Mouse (Mus musculus) heart, embryonic 13.5 days (tissue): ENCODE results near the gene Ak8. TPM values are rescaled to one million over a fixed set of nuclear protein-coding genes. Genes with fewer than 3 reads are reported as not detected.
A peak's percentile ranks its signal among the peaks of the same experiment; 100 is the strongest.

ENCODE experiments used
- ATAC-seq: fragments of 200-750 bp; cut with Nextera tagmentation; 2 replicates; pipeline ENCODE4 v1.8.0; 2017; ENCODE audit warnings: moderate TSS enrichment; ENCODE audit not compliant: insufficient number of reproducible peaks, low FRiP score, low TSS enrichment; ENCODE audit errors: extremely low read depth
- H3K27ac ChIP-seq: fragments of 300-500 bp; sonication (generic); replicated peaks from 2 replicates; pipeline ENCODE4 v1.5.1; 2015; ENCODE audit warnings: moderate library complexity, mild to moderate bottlenecking, inconsistent platforms
- H3K27me3 ChIP-seq: fragments of 300-500 bp; sonication (generic); replicated peaks from 2 replicates; pipeline ENCODE4 v1.6.1; 2015; ENCODE audit warnings: mild to moderate bottlenecking, inconsistent platforms
- H3K36me3 ChIP-seq: fragments of 300-500 bp; sonication (generic); 2 replicates; pipeline ENCODE4 v1.6.1; 2015; ENCODE audit warnings: mild to moderate bottlenecking, inconsistent platforms
- H3K4me1 ChIP-seq: fragments of 300-500 bp; sonication (generic); 2 replicates; pipeline ENCODE4 v1.6.1; 2015; ENCODE audit warnings: inconsistent platforms
- H3K4me2 ChIP-seq: fragments of 300-500 bp; sonication (generic); 2 replicates; pipeline ENCODE4 v1.6.1; 2015; ENCODE audit warnings: inconsistent platforms, mild to moderate bottlenecking, moderate library complexity
- H3K4me3 ChIP-seq: fragments of 300-500 bp; sonication (generic); 2 replicates; pipeline ENCODE4 v1.5.1; 2015; ENCODE audit warnings: moderate library complexity, mild to moderate bottlenecking, inconsistent platforms
- H3K9ac ChIP-seq: fragments of 300-500 bp; sonication (generic); 2 replicates; pipeline ENCODE4 v1.6.1; 2015; ENCODE audit warnings: inconsistent platforms, mild to moderate bottlenecking, moderate library complexity
- H3K9me3 ChIP-seq: fragments of 300-500 bp; sonication (generic); 2 replicates; pipeline ENCODE4 v1.6.1; 2016; ENCODE audit warnings: inconsistent platforms
- whole genome bisulfite sequencing: fragments of 180-500 bp; shearing (Covaris S2); methylation state at CpG from one replicate; pipeline ENCODE4 v1.1.7; 2015; ENCODE audit warnings: mixed read lengths; 5-methylcytosine and 5-hydroxymethylcytosine counted together
- polyA plus RNA-seq: library from polyadenylated mRNA; unstranded; fragments of >200 nt; fragmentation: Nextera tagmentation; extraction: Ambion mirVana; gene quantifications from 2 replicates; pipeline ENCODE4 v1.2.1, GENCODE M21; 2015

The Ak8 gene
- polyA plus RNA-seq, 1 experiment from 2014 or later, result 0.90 TPM

DNA sequence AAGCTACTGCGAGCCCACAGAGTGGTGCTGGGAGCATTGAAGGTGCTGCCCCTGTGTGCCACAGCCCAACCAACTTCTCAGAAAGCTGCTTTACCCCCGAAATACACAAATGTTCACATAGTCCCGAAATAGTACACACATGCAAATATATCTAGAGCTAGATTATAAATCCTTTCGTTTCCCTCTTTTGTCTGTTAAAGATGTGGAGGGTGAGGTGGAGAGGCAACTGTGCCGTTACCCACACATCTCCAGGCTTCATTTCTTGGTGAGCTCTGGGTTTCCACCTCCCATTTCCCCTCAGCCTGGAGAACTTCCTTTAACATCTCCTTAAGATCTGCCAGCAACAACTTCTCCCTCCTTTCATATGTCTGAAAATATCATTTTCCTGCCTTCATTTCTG lies 40.2 kb downstream of the Ak8 start:
- no peaks in the 10 kb centered on the region for H3K4me1 ChIP-seq
- no peaks in the 10 kb centered on the region for H3K9me3 ChIP-seq
- no peak overlapping the region for H3K4me3 ChIP-seq
- no peak overlapping the region for H3K9ac ChIP-seq
- WGBS, result 66% methylated on average over 5 of the region's 5 CpGs
- H3K4me2 ChIP-seq, result no peak overlapping the region
- H3K36me3 ChIP-seq, result no peaks in the 10 kb centered on the region
- peaks cover 49% of the 10 kb centered on the region for H3K27me3 ChIP-seq
- H3K27ac ChIP-seq, result no peak overlapping the region
- ATAC-seq, result no peak

DNA sequence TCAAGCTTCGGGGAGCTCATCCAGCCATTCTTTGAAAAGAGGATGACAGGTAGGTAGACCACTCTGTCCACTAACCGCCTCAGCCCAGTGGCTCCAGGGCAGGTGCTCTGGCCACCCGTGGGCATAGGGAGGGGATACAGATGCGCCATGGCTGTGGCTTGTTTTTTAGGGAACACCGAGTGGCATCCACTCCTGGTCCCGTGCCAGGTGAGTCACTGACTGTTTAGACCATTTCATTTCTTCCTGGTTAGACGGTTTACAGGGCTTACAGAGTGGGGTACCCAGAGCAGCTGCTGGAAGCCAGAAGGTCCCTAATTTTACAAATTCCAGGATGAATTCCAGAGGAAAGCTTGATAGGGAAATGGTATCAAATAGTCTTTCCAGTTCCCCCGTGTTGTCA lies 42.7 kb downstream of the Ak8 start:
- no peak for ATAC-seq

DNA sequence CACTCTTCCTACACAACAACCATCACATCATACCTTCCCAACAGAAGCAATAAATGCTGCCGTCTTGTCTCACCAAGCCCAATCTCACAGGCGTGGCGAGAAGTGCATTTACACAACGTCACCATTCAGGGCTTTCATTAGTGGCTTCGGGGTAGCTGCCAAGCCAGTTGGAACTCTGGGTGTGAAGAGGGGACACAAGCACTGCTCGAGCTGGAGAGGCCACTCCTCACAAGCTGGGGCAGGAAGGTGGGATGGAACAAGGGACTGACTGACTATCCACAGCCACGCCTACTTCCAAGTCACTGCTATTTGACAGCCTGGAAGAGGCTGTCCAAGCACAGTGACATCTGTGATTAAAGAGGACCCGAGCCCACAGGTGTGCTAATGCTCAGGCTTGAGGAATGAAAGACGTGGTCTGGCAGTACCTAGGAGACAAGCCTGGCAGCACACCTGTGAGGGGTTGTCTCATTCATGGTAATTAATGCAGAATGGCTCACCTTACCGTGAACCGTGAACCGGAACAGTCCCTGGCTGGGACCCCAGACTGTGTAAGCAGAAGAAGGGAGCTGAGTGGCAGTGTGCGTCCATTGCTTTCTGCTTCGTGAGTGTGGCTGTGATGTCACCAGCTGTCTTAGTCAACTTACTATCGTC lies 46.8 kb downstream of the Ak8 start:
- no peaks in the 10 kb centered on the region for H3K9me3 ChIP-seq
- H3K4me2 ChIP-seq, result no peak overlapping the region
- peaks cover 10% of the 10 kb centered on the region for H3K4me1 ChIP-seq
- H3K27ac ChIP-seq, result no peak overlapping the region
- WGBS, result 65% methylated on average over 15 of the region's 15 CpGs
- no peak for ATAC-seq
- peaks cover 49% of the 10 kb centered on the region for H3K27me3 ChIP-seq
- H3K36me3 ChIP-seq, result no peaks in the 10 kb centered on the region
- no peak overlapping the region for H3K9ac ChIP-seq
- H3K4me3 ChIP-seq, result no peak overlapping the region

More for the DNA sequence above, 42.7 kb downstream of the Ak8 start:
- Histone ChIP-seq H3K27me3 (peaks cover 54% of the 10 kb centered on the region), H3K9me3 (no peaks in the 10 kb centered on the region), H3K4me3 (no peak overlapping the region), H3K36me3 (no peaks in the 10 kb centered on the region), H3K4me2 (no peak overlapping the region), H3K9ac (no peak overlapping the region), H3K4me1 (no peaks in the 10 kb centered on the region), H3K27ac (no peak overlapping the region)
- WGBS, result 69% methylated on average over 8 of the region's 8 CpGs

DNA sequence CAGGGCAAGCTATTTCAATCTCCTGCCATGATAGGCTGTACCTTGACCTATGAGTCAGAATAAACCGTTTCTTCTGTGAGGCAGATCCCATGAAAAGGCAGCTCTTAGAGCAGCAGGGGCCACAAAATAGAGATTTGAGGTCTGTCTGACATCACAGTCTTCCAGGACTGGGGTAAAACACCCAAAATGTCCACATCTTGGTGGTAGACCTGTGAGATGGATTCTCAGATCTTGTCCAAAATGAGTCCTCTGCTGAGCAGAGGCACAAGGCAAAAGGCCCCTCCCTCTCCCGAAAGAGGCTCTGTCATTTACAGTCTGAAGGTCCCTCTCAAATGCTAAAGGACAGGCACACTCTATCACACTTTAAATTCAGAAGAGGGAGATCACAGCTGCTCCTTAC lies 47.7 kb downstream of the Ak8 start:
- no peak for ATAC-seq
- H3K36me3 ChIP-seq, result no peaks in the 10 kb centered on the region
- no peaks in the 10 kb centered on the region for H3K9me3 ChIP-seq
- peaks cover 51% of the 10 kb centered on the region for H3K27me3 ChIP-seq
- WGBS, result 71% methylated on average over 2 of the region's 2 CpGs
- no peak overlapping the region for H3K9ac ChIP-seq
- H3K4me3 ChIP-seq, result no peak overlapping the region
- no peak overlapping the region for H3K27ac ChIP-seq
- no peak overlapping the region for H3K4me2 ChIP-seq
- H3K4me1 ChIP-seq, result peaks cover 19% of the 10 kb centered on the region

- Histone ChIP-seq H3K4me2 (peak overlapping the region; percentile 76), H3K27ac (no peak overlapping the region), H3K27me3 (peaks cover 79% of the 10 kb centered on the region), H3K9me3 (no peaks in the 10 kb centered on the region), H3K4me1 (peaks cover 28% of the 10 kb centered on the region), H3K36me3 (no peaks in the 10 kb centered on the region), H3K4me3 (peak overlapping the region; percentile 48), H3K9ac (peak overlapping the region; percentile 76)
- ATAC-seq, result no peak
- WGBS, result 3% methylated on average over 17 of the region's 17 CpGs
Observed at GRCm38 (mm10) chr2:28751186-28751585, 51.2 kb downstream of the Ak8 start.

- WGBS, result 20% methylated on average over 17 of the region's 17 CpGs
- Histone ChIP-seq H3K4me3 (peak overlapping the region; percentile 48), H3K9ac (peak overlapping the region; percentile 76), H3K4me1 (peaks cover 28% of the 10 kb centered on the region), H3K27me3 (peaks cover 82% of the 10 kb centered on the region), H3K36me3 (no peaks in the 10 kb centered on the region), H3K9me3 (no peaks in the 10 kb centered on the region), H3K27ac (no peak overlapping the region), H3K4me2 (peak overlapping the region; percentile 76)
- no peak for ATAC-seq
Observed at GRCm38 (mm10) chr2:28751658-28752057, 51.7 kb downstream of the Ak8 start.

DNA sequence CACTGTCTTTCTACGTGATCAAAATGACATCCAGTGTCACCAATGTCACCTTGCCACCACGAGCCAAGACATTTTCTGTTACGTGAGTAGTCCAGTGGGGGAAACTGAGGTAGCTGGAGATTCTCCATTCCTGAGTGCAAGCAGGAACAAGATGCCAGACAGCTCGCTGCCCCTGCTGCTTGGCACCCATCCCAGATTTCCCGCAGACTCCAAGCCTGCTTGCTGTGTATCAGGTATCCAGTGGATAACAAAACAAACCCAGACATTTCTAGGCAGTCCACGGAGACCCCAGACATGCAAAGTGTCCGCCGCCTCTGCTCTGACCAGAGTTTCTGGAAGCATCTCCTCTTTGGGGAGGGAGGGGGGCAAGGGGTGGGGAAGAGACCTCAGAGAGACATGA lies 52.4 kb downstream of the Ak8 start:
- Histone ChIP-seq H3K36me3 (no peaks in the 10 kb centered on the region), H3K27me3 (peaks cover 85% of the 10 kb centered on the region), H3K9me3 (no peaks in the 10 kb centered on the region), H3K27ac (no peak overlapping the region), H3K4me1 (peaks cover 28% of the 10 kb centered on the region), H3K9ac (peak overlapping the region; percentile 34), H3K4me2 (peak overlapping the region; percentile 76; the same call in 1 of the 2 replicates), H3K4me3 (no peak overlapping the region)
- 25% methylated on average over 8 of the region's 8 CpGs for WGBS
- ATAC-seq, result no peak

GRCm38 (mm10) chr2:28755451-28755850 lies 55.5 kb downstream of the Ak8 start:
- Histone ChIP-seq H3K27ac (no peak overlapping the region), H3K4me1 (peaks cover 28% of the 10 kb centered on the region), H3K36me3 (no peaks in the 10 kb centered on the region), H3K4me2 (peak overlapping the region; percentile 22; the same call in 1 of the 2 replicates), H3K27me3 (peaks cover 71% of the 10 kb centered on the region), H3K9me3 (no peaks in the 10 kb centered on the region), H3K9ac (peak overlapping the region; percentile 8; the same call in 1 of the 2 replicates), H3K4me3 (no peak overlapping the region)
- ATAC-seq, result no peak
- 2% methylated on average over 7 of the region's 7 CpGs for WGBS

DNA sequence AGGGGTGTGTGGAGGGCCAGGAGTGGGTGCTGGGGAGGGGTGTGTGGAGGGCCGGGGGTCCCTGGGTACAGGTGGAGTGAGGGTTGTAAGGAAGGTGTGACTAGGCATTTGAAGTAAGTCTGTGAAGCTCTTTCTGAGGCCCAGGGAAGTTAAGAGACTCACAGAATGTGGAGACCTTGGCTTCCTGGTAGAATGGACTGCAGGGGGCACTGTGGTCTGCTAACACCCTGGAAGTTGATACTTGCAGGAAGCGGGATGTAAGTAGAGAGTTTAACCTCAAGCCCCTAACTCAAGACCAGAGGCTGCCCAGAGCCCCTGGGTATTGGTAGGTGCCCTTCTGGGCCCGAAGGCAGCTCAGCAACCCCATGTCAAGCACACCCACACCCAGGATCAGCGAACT lies 56.2 kb downstream of the Ak8 start:
- no peaks in the 10 kb centered on the region for H3K36me3 ChIP-seq
- H3K4me2 ChIP-seq, result no peak overlapping the region
- ATAC-seq, result no peak
- H3K9me3 ChIP-seq, result no peaks in the 10 kb centered on the region
- peaks cover 69% of the 10 kb centered on the region for H3K27me3 ChIP-seq
- H3K4me3 ChIP-seq, result no peak overlapping the region
- 37% methylated on average over 4 of the region's 4 CpGs for WGBS
- no peak overlapping the region for H3K27ac ChIP-seq
- 0 out of 2 replicates have a peak overlapping the region, but pooled peaks have one; percentile 8 for H3K9ac ChIP-seq
- peaks cover 23% of the 10 kb centered on the region for H3K4me1 ChIP-seq

DNA sequence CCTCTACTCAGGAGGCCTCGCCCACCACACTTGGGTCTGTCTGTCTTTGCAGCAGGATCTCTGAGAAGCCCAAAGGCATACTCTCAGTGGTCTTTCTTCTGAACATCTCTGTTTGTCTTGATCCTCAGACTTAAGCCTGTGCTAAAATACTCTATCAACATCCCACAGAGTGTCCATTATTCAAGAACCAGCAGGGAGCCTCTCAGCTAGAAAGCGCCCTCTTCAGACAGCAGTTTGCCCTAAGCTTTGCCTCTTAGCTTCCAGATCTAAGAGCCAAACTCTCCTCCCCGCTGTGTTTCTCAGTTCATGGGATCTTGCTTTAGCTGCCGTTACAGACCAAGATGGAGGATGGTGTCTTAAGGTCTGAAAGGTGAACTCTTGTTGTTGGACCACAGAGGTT lies 59.5 kb downstream of the Ak8 start:
- H3K36me3 ChIP-seq, result no peaks in the 10 kb centered on the region
- no peak overlapping the region for H3K27ac ChIP-seq
- no peaks in the 10 kb centered on the region for H3K9me3 ChIP-seq
- no peak overlapping the region for H3K4me2 ChIP-seq
- H3K9ac ChIP-seq, result no peak overlapping the region
- H3K27me3 ChIP-seq, result peaks cover 36% of the 10 kb centered on the region
- no peak overlapping the region for H3K4me3 ChIP-seq
- ATAC-seq, result no peak
- H3K4me1 ChIP-seq, result peaks cover 8% of the 10 kb centered on the region
- 52% methylated on average over 4 of the region's 4 CpGs for WGBS

- peaks cover 5% of the 10 kb centered on the region; the same call in 1 of the 2 replicates for H3K27me3 ChIP-seq
- no peak overlapping the region for H3K4me3 ChIP-seq
- no peak overlapping the region for H3K4me2 ChIP-seq
- 51% methylated on average over 4 of the region's 4 CpGs for WGBS
- peaks cover 19% of the 10 kb centered on the region for H3K4me1 ChIP-seq
- H3K9me3 ChIP-seq, result no peaks in the 10 kb centered on the region
- H3K9ac ChIP-seq, result no peak overlapping the region
- no peak for ATAC-seq
- no peaks in the 10 kb centered on the region for H3K36me3 ChIP-seq
- H3K27ac ChIP-seq, result no peak overlapping the region
Observed at GRCm38 (mm10) chr2:28766590-28766989, 66.6 kb downstream of the Ak8 start.

DNA sequence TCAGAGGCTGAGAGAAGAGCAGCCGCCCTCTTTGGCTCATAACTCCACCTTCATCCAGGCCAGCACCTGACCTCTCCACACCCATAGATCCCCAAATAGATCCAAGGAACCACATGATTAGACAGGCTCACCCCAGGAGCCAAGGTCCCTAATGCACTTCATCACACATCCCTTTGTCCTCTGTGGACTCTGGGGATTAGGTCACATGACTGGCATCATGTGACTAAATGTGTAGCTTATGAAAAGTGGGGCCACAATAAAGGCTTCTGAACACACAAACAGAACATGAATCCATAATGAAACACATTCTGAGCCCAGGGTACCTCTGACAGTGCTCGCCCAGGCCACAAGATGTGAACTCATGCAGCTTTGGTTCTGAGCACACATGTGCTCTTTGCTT lies 67.1 kb downstream of the Ak8 start:
- Histone ChIP-seq H3K36me3 (no peaks in the 10 kb centered on the region), H3K4me2 (no peak overlapping the region), H3K9me3 (no peaks in the 10 kb centered on the region), H3K27ac (no peak overlapping the region), H3K4me1 (peaks cover 17% of the 10 kb centered on the region), H3K9ac (no peak overlapping the region), H3K4me3 (no peak overlapping the region), H3K27me3 (peaks cover 5% of the 10 kb centered on the region; the same call in 1 of the 2 replicates)
- no peak for ATAC-seq
- WGBS, result 71% methylated on average over 2 of the region's 2 CpGs
